Mouse (Mus musculus): ENCODE data around the gene Hipk4. TPM values are rescaled to one million over a fixed set of nuclear protein-coding genes. Genes with fewer than 3 reads are reported as not detected.

The Hipk4 gene
- total RNA-seq, 2 experiments from 2014 or later = not detected

- no peak for DNase-seq (ENCODE audit: low spot score)
Observed at GRCm38 (mm10) chr7:27540521-27540920, 17.5 kb downstream of the Hipk4 start.

- no peak for DNase-seq (ENCODE audit: low spot score)
Observed at GRCm38 (mm10) chr7:27540935-27541334, 17.9 kb downstream of the Hipk4 start.

GRCm38 (mm10) chr7:27541431-27541830, 18.4 kb downstream of the Hipk4 start:
- DNase-seq (ENCODE audit: low spot score) = no peak

- no peak for DNase-seq (ENCODE audit: low spot score)
Observed at GRCm38 (mm10) chr7:27541922-27542321, 18.9 kb downstream of the Hipk4 start.

- peak; percentile 69 for DNase-seq (ENCODE audit: low spot score)
Observed at GRCm38 (mm10) chr7:27542392-27543033, 19.4 kb downstream of the Hipk4 start.

GRCm38 (mm10) chr7:27543065-27543464, 20.0 kb downstream of the Hipk4 start:
- DNase-seq (ENCODE audit: low spot score) = no peak

GRCm38 (mm10) chr7:27543851-27544250, 20.8 kb downstream of the Hipk4 start:
- no peak for DNase-seq (ENCODE audit: low spot score)

- DNase-seq (ENCODE audit: low spot score) = no peak
Observed at GRCm38 (mm10) chr7:27544675-27545370, 21.8 kb downstream of the Hipk4 start.

- DNase-seq (ENCODE audit: low spot score) = no peak
Observed at GRCm38 (mm10) chr7:27549597-27549996, 26.5 kb downstream of the Hipk4 start.

GRCm38 (mm10) chr7:27552070-27552469, 29.0 kb downstream of the Hipk4 start:
- DNase-seq (ENCODE audit: low spot score) = no peak

GRCm38 (mm10) chr7:27552931-27553513, 30.0 kb downstream of the Hipk4 start, which contains the start of the genes Pld3 and 2310022A10Rik:
Pld3 (minus strand) TSS chr7:27553218.
2310022A10Rik (plus strand) TSS chr7:27553233.
- peak; percentile 95 for DNase-seq (ENCODE audit: low spot score)

- peak; percentile 87 for DNase-seq (ENCODE audit: low spot score)
Observed at GRCm38 (mm10) chr7:27560291-27560887, 37.3 kb downstream of the Hipk4 start.

GRCm38 (mm10) chr7:27560978-27561377, 37.9 kb downstream of the Hipk4 start:
- DNase-seq (ENCODE audit: low spot score) = no peak

- peak; percentile 17 for DNase-seq (ENCODE audit: low spot score)
Observed at GRCm38 (mm10) chr7:27569580-27570224, 46.6 kb downstream of the Hipk4 start.

- DNase-seq (ENCODE audit: low spot score) = no peak
Observed at GRCm38 (mm10) chr7:27572133-27572532, 49.1 kb downstream of the Hipk4 start.

- no peak for DNase-seq (ENCODE audit: low spot score)
Observed at GRCm38 (mm10) chr7:27574124-27574880, 51.2 kb downstream of the Hipk4 start.

- no peak for DNase-seq (ENCODE audit: low spot score)
Observed at GRCm38 (mm10) chr7:27576914-27577313, 53.8 kb downstream of the Hipk4 start.

GRCm38 (mm10) chr7:27577589-27577988, 54.5 kb downstream of the Hipk4 start:
- no peak for DNase-seq (ENCODE audit: low spot score)

GRCm38 (mm10) chr7:27578465-27578864, 55.4 kb downstream of the Hipk4 start:
- no peak for DNase-seq (ENCODE audit: low spot score)

- DNase-seq (ENCODE audit: low spot score) = no peak
Observed at GRCm38 (mm10) chr7:27580380-27581174, 57.5 kb downstream of the Hipk4 start.
